Mouse (Mus musculus) heart, embryonic 15.5 days (tissue): Measurements from ENCODE around the gene Kcnh1. TPM values are rescaled to one million over a fixed set of nuclear protein-coding genes. Genes with fewer than 3 reads are reported as not detected.

ENCODE experiments used
- ATAC-seq: fragments of 200-750 bp; cut with Nextera tagmentation; replicated peaks from 2 replicates; pipeline ENCODE4 v1.8.0; 2017; ENCODE audit warnings: low read depth, moderate TSS enrichment; ENCODE audit not compliant: insufficient number of reproducible peaks, insufficient read depth, low FRiP score
- H3K27ac ChIP-seq: fragments of 300-500 bp; sonication (generic); 2 replicates; pipeline ENCODE4 v1.5.1; 2015; ENCODE audit warnings: mild to moderate bottlenecking, inconsistent platforms
- H3K27me3 ChIP-seq: fragments of 300-500 bp; sonication (generic); 2 replicates; pipeline ENCODE4 v1.6.1; 2015; ENCODE audit warnings: inconsistent platforms
- H3K36me3 ChIP-seq: fragments of 300-500 bp; sonication (generic); 2 replicates; pipeline ENCODE4 v1.6.1; 2015; ENCODE audit warnings: mild to moderate bottlenecking, inconsistent platforms
- H3K4me1 ChIP-seq: fragments of 300-500 bp; sonication (generic); replicated peaks from 2 replicates; pipeline ENCODE4 v1.6.1; 2015; ENCODE audit warnings: inconsistent platforms
- H3K4me2 ChIP-seq: fragments of 300-500 bp; sonication (generic); 2 replicates; pipeline ENCODE4 v1.6.1; 2015; ENCODE audit warnings: inconsistent platforms, mild to moderate bottlenecking, moderate library complexity
- H3K4me3 ChIP-seq: fragments of 300-500 bp; sonication (generic); 2 replicates; pipeline ENCODE4 v1.5.1; 2015; ENCODE audit warnings: mild to moderate bottlenecking, inconsistent platforms
- H3K9ac ChIP-seq: fragments of 300-500 bp; sonication (generic); 2 replicates; pipeline ENCODE4 v1.6.1; 2015; ENCODE audit warnings: mild to moderate bottlenecking, inconsistent platforms
- H3K9me3 ChIP-seq: fragments of 300-500 bp; sonication (generic); replicated peaks from 2 replicates; pipeline ENCODE4 v1.6.1; 2016; ENCODE audit warnings: inconsistent platforms
- WGBS: fragments of 180-500 bp; shearing (Covaris S2); methylation state at CpG from one replicate; pipeline ENCODE4 v1.1.7; 2015; ENCODE audit warnings: mixed read lengths; 5-methylcytosine and 5-hydroxymethylcytosine counted together
- polyA plus RNA-seq: library from polyadenylated mRNA; unstranded; fragments of >200 nt; fragmentation: Nextera tagmentation; extraction: Ambion mirVana; gene quantifications from 2 replicates; pipeline ENCODE4 v1.2.1, GENCODE M21; 2015

Kcnh1 gene
- polyA plus RNA-seq, 1 experiment from 2014 or later = 0.26 TPM

DNA sequence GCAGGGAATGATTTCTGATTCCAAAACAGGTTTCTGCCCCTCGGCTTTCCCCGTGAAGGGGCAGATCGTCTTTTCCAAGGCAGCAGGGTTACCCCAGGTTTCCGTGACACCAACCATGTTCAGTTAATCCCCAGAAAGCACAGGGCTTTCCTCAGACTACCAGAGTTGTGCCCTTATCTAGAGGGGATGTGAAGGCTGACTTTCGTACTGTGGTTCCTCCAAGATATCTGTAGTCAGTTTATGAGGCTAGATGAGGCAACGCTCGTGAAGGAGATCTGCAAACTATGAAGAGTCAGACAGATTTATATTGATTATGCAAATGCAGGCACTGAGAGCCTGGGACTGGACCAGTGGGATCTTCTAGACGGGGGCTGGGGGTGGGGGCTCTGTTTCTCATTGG lies 136.5 kb downstream of the Kcnh1 start:
- ATAC-seq = no peak
- H3K9me3 ChIP-seq = no peaks in the 10 kb centered on the region
- H3K36me3 ChIP-seq = no peaks in the 10 kb centered on the region
- H3K9ac ChIP-seq = no peak overlapping the region
- no peak overlapping the region for H3K4me3 ChIP-seq
- WGBS = 80% methylated on average over 8 of the region's 8 CpGs
- no peaks in the 10 kb centered on the region; the same call in 1 of the 2 replicates for H3K4me1 ChIP-seq
- no peak overlapping the region for H3K4me2 ChIP-seq
- H3K27ac ChIP-seq = no peak overlapping the region
- no peaks in the 10 kb centered on the region for H3K27me3 ChIP-seq

DNA sequence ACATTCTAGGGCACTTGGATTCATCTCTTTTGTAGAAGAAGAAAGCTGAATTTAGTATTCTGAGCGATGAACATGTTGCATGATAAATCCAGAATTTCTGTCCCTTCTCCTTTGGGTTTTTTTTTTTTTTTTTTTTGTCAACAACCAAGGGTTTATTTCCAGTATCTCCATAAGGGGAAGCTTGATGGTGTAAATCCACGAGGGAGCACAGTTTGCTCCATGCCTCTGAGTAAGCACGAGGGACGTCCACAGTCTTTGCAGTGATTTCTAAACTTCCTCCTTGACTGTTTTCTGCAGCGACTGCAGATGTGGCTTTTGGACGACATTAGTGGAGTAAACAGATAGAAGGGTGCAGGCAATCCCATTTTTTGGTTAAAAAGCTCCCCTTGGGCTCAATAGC lies 140.6 kb downstream of the Kcnh1 start:
- Histone ChIP-seq H3K27ac (no peak overlapping the region), H3K36me3 (no peaks in the 10 kb centered on the region), H3K9me3 (no peaks in the 10 kb centered on the region), H3K4me2 (no peak overlapping the region), H3K27me3 (no peaks in the 10 kb centered on the region), H3K4me1 (no peaks in the 10 kb centered on the region), H3K4me3 (no peak overlapping the region), H3K9ac (no peak overlapping the region)
- WGBS = 84% methylated on average over 6 of the region's 6 CpGs
- ATAC-seq = no peak

DNA sequence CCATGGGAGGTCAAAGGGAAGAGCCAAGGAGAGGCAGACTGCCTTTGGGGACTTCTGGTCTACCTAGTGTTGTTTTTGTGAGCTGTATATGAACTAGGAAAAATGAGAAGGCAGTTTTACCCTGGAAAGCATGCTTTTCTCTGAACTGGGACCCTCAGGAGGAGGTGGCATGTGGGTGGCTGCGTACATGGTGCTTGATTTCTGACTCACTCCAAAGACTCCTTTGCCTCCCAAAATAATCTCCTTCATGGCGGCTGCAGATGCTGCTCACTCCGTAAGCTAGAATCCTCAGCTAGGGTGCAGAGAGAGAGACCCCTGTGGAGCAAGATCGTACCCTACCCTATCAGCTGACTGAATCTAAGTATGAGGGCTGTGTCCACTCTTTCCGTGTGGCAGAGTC lies 145.5 kb downstream of the Kcnh1 start:
- no peaks in the 10 kb centered on the region for H3K4me1 ChIP-seq
- H3K4me2 ChIP-seq = no peak overlapping the region
- no peak overlapping the region for H3K4me3 ChIP-seq
- H3K9me3 ChIP-seq = no peaks in the 10 kb centered on the region
- ATAC-seq = no peak
- H3K36me3 ChIP-seq = no peaks in the 10 kb centered on the region
- no peak overlapping the region for H3K27ac ChIP-seq
- WGBS = 88% methylated on average over 5 of the region's 5 CpGs
- H3K27me3 ChIP-seq = no peaks in the 10 kb centered on the region
- no peak overlapping the region for H3K9ac ChIP-seq

DNA sequence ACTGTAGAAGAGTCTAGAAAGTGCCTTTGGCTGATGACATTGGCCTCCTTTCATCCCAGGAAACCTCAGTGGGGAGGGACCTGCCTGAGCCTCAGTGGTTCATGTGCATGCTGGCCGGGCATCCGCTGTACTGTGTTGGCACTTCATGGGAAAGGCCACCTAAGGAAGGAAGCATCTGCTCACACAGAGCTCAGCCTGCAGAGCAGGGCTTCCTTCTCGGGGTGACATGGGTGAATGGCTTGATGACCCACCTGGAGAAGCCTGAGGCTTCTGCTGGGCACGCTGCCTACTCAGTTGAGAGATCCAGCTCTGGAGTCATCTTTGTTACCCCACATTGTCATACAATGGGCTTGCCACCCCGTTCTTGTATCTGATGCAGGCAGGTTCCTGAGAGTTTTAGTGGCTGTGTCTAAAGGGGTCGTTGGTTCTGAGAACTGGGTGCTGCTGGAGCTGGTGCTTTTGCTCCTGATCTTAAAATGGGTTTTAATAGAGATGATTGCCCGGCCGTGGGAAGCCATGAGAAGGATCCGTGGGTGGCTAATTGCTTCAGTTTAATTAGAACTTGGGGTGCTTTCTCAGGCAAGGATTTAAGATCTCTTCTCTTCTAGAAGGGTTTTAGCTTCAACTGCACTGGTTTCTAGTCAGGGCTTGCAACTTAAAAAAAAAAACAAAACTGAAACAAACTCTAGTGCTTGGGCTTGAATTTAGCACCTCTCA lies 148.9 kb downstream of the Kcnh1 start:
- WGBS = 81% methylated on average over 9 of the region's 9 CpGs
- Histone ChIP-seq H3K36me3 (no peaks in the 10 kb centered on the region), H3K9ac (no peak overlapping the region), H3K4me1 (no peaks in the 10 kb centered on the region), H3K27ac (no peak overlapping the region), H3K4me2 (no peak overlapping the region), H3K27me3 (no peaks in the 10 kb centered on the region), H3K4me3 (no peak overlapping the region), H3K9me3 (0 out of 2 replicates have a peak, but pooled peaks cover 3% of the 10 kb centered on the region)
- no peak for ATAC-seq

DNA sequence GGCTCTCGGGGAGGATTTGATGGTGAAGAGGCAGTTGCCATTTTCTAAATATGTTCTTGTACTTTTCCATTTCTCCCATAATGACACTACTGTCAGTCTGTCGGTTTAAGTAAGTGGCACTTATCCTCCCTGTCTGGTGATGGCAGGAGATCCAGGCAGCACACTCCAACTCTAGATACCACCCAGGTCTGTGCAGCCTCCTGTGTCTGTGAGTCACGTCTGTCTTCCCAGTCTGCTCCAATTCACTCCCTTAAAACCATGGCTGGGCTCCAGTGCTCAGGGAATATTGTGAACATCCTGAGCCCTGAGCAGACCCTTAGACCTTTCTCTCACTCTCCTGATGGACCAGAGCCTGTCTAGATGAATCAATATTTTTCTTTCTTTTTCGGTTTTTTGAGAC lies 151.2 kb downstream of the Kcnh1 start:
- WGBS = 57% methylated on average over 4 of the region's 4 CpGs
- Histone ChIP-seq H3K9me3 (0 out of 2 replicates have a peak, but pooled peaks cover 3% of the 10 kb centered on the region), H3K27me3 (no peaks in the 10 kb centered on the region), H3K27ac (no peak overlapping the region), H3K4me2 (no peak overlapping the region), H3K9ac (no peak overlapping the region), H3K4me3 (no peak overlapping the region), H3K4me1 (no peaks in the 10 kb centered on the region), H3K36me3 (no peaks in the 10 kb centered on the region)
- ATAC-seq = no peak

DNA sequence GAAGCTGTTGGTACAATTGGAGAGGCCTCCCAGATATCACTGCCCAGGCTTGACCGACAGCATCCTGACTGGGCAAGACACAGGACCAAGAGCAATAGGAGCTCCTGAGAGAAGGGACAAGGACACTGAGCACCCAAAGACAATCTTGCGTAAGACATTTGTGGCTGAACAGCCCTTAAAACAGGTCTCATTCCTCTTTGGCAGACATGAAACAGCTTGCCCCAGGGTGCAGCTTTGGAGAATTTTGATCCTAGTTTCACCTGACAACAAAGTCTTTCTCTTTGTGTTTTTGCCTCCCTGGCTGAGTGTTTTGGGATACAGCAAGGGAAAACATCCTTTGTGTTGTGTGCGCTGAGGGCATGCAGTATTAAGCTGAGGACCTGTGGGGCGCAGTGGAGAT lies 153.4 kb downstream of the Kcnh1 start:
- H3K4me2 ChIP-seq = no peak overlapping the region
- no peak overlapping the region for H3K4me3 ChIP-seq
- H3K27ac ChIP-seq = no peak overlapping the region
- no peaks in the 10 kb centered on the region for H3K36me3 ChIP-seq
- 0 out of 2 replicates have a peak, but pooled peaks cover 6% of the 10 kb centered on the region for H3K4me1 ChIP-seq
- no peak overlapping the region for H3K9ac ChIP-seq
- no peak for ATAC-seq
- H3K9me3 ChIP-seq = 0 out of 2 replicates have a peak, but pooled peaks cover 3% of the 10 kb centered on the region
- 80% methylated on average over 4 of the region's 4 CpGs for WGBS
- H3K27me3 ChIP-seq = no peaks in the 10 kb centered on the region

DNA sequence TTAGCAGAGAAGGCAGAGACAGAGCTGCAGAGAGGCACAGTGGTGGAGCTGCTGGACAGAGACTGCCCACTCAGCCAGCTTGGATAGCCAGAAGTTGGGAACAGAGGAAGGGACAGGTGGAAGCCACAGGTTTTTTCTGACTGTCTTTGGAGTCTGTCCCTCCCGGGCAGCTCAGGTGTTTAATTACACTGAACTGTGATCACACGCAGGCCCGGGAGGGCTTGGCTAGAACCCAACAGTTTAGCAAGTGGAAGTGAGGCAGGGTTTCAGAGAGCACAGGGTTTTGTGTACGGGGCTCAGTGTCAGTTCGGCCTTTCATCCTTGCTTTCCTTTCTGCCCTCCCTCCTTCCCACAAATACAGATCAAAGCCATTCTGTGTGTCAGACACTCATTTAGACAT lies 156.8 kb downstream of the Kcnh1 start:
- Histone ChIP-seq H3K4me2 (no peak overlapping the region), H3K4me1 (0 out of 2 replicates have a peak, but pooled peaks cover 8% of the 10 kb centered on the region), H3K9ac (no peak overlapping the region), H3K4me3 (no peak overlapping the region), H3K27me3 (0 out of 2 replicates have a peak, but pooled peaks cover 5% of the 10 kb centered on the region), H3K27ac (no peak overlapping the region), H3K36me3 (no peaks in the 10 kb centered on the region), H3K9me3 (0 out of 2 replicates have a peak, but pooled peaks cover 2% of the 10 kb centered on the region)
- no peak for ATAC-seq
- WGBS = 62% methylated on average over 5 of the region's 5 CpGs

DNA sequence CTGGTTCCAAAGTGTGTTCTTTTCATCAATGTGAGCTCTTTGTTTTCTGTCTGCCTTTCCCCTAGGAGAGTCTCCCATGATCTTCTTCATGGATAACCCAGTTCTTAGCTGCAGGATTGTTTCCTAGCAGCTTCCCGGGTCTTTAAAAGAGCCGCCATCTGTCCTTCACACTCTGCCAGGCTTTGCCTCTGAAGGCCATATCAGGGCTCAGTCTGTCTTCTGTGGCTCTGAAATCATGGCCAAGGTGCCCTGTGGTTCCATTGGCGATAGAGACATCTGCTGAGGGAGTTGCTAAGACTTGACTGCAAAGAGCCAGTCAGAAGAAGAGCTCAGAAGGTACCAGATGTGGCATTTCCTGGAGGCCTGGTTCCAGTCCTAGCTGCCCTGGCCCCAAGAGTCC lies 165.7 kb downstream of the Kcnh1 start:
- no peak for ATAC-seq
- Histone ChIP-seq H3K36me3 (no peaks in the 10 kb centered on the region), H3K27me3 (0 out of 2 replicates have a peak, but pooled peaks cover 2% of the 10 kb centered on the region), H3K4me3 (no peak overlapping the region), H3K27ac (no peak overlapping the region), H3K4me2 (no peak overlapping the region), H3K9me3 (no peaks in the 10 kb centered on the region), H3K9ac (no peak overlapping the region), H3K4me1 (no peaks in the 10 kb centered on the region)
- WGBS = 69% methylated on average over 3 of the region's 3 CpGs

DNA sequence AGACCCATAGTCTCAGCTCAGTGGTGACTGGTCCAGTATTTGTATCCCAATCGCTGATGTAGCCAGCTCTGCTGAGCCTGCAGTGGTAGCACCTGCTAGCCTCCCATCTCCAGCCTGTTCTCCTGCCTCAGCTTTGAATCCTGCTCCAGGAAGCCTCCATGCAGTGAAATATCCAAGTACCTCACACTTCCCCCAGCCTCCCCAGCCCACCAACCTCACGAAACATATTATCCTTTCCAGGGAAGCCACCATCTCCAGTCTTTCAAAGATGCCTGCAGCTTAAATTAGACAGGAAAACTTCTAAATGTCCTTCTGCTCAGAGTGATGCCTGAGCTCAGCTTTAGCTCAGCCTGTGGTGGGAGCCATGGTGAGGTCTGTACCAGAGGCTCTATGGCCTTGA lies 168.6 kb downstream of the Kcnh1 start:
- Histone ChIP-seq H3K4me1 (no peaks in the 10 kb centered on the region), H3K27ac (no peak overlapping the region), H3K9ac (no peak overlapping the region), H3K4me2 (no peak overlapping the region), H3K4me3 (no peak overlapping the region), H3K36me3 (no peaks in the 10 kb centered on the region), H3K9me3 (no peaks in the 10 kb centered on the region), H3K27me3 (no peaks in the 10 kb centered on the region)
- 78% methylated on average over 2 of the region's 2 CpGs for WGBS
- no peak for ATAC-seq

DNA sequence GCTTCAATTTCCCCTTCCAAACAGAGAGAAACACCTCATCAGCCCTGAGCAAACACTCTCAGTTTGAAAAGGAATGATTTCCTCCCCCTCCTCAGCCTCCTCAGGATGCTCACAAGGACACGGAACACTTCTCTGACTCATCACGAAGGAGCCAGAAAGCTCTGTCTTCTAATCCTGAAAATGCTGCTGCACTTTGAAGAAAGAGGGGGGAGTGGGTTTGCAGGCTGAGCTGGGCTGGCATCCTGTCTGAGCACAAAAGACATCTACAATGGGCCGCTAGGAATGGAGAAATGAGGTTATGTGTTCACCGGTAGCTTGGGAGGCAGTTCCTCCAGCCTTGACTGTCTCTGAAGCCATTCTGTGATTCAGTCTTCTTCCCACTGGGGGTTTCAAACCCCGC lies 177.8 kb downstream of the Kcnh1 start:
- whole genome bisulfite sequencing = 56% methylated on average over 5 of the region's 5 CpGs
- ATAC-seq = no peak
- H3K27me3 ChIP-seq = no peaks in the 10 kb centered on the region

DNA sequence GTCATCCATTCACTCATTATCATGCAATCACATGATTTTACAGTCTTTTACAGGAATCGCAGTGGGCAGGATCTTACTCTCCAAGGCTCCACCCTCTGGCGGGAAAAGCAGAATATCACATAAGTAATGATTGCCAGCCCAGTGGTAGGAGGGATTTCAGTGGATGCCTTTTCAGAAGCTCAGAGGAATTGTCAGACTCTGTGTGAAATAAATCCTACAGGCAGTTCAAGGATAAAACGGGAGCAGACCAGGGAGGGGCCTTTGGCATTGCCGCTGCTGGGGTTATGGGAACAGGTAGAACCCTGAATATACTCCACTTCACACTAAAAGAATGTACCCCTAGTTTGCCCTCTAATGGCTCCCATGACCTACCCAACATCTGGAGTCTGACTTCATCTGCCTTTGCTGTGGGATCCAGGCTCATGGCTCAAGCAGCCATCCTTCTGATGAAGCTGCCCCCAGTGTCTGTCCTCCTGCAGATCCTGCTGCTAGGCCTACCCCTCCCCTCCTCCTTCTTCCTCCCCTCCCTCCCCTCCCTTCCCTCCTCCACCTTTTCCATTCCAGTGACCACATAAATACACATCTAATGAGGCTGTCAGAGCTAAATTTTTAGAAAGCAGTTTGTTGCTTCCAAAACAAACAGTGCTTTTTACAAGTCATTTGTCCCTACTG lies 181.5 kb downstream of the Kcnh1 start:
- no peak overlapping the region for H3K4me2 ChIP-seq
- no peak overlapping the region for H3K4me3 ChIP-seq
- no peaks in the 10 kb centered on the region for H3K4me1 ChIP-seq
- H3K9me3 ChIP-seq = no peaks in the 10 kb centered on the region
- H3K27ac ChIP-seq = no peak overlapping the region
- no peaks in the 10 kb centered on the region for H3K36me3 ChIP-seq
- WGBS = 82% methylated on average over 4 of the region's 4 CpGs
- ATAC-seq = no peak
- no peak overlapping the region for H3K9ac ChIP-seq
- H3K27me3 ChIP-seq = no peaks in the 10 kb centered on the region

More for the DNA sequence above, 177.8 kb downstream of the Kcnh1 start:
- Histone ChIP-seq H3K9me3 (no peaks in the 10 kb centered on the region), H3K9ac (no peak overlapping the region), H3K4me3 (no peak overlapping the region), H3K27ac (no peak overlapping the region), H3K4me1 (no peaks in the 10 kb centered on the region), H3K4me2 (no peak overlapping the region), H3K36me3 (no peaks in the 10 kb centered on the region)
